Mouse (Mus musculus): ENCODE measurements around the gene Rasgrf1. TPM values are rescaled to one million over a fixed set of nuclear protein-coding genes. Genes with fewer than 3 reads are reported as not detected.

Gene Rasgrf1
- polyA plus RNA-seq, 1 experiment from 2014 or later = 0.24 TPM

DNA sequence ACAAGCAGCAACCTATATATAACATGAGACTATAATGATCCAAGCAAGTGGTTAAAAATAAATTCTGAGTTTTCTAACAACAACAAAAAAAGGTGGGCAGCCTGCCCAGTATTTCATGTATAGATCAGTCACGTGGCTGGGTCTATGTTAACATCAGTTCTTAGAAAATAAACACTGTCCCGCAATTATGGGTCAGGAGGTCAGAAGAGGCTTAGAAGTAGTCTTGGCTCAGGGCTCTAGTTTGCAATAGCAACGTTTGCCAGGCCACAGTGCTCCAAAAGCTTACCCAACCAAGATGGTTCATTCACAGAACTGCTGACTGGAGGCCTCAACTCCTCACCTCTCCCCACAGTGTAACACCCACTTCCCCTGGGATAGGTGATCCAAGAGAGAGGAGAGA lies 69.5 kb downstream of the Rasgrf1 start:
- WGBS = 38% methylated on average over 3 of the region's 3 CpGs
- DNase-seq (ENCODE audit: low spot score) = no peak
- H3K27me3 ChIP-seq (replicated peaks; ENCODE audit: low read depth, poor library complexity, severe bottlenecking) = no peaks in the 10 kb centered on the region
- no peak overlapping the region for H3K4me3 ChIP-seq
- no peaks in the 10 kb centered on the region for H3K9me3 ChIP-seq
- H3K4me1 ChIP-seq = 0 out of 2 replicates have a peak, but pooled peaks cover 7% of the 10 kb centered on the region
- no peaks in the 10 kb centered on the region for H3K36me3 ChIP-seq (replicated peaks)
- H3K27ac ChIP-seq (replicated peaks) = no peak overlapping the region

DNA sequence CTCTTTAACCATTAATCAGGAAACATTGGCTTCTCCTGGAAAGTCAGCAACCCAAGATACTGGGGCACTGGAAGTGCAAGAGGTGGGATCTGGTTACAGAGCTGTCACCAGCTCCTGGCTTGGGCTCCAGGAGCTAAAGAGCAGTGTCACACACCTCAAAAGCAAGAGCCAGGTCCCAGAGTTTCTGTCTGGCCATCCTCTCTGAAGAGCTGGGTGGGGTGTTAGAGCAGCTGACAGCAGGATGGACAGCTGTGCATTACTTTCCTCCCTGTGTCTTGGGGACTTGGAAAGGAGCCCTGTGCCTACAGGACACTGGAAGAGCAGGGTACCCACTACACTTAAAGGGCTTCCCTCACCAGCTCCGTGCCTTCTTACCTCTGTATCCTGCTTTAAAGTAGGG lies 72.5 kb downstream of the Rasgrf1 start:
- WGBS = 89% methylated on average over 1 of the region's 1 CpGs

DNA sequence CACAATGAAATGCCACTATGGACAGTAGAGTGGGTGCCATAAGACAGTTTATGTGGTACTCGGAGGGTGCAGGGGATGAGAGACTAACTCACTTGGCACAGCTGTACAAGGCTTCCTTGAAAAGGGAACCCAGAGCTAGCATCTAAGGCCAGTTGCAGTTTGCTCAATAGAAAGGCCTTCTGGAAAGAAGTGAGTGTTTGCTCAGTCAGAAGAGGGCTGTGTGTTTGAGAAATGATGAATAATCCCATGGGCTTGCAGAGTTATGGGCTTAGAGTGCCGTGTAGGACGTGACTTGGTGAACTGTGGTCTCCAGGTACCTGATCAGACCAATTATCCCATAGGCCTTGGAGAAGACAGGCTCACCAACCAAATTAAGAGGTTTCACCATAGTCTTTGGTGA lies 78.3 kb downstream of the Rasgrf1 start:
- Histone ChIP-seq H3K27me3 (replicated peaks; ENCODE audit: low read depth, poor library complexity, severe bottlenecking) (no peaks in the 10 kb centered on the region), H3K4me1 (no peaks in the 10 kb centered on the region), H3K4me3 (no peak overlapping the region), H3K9me3 (no peaks in the 10 kb centered on the region), H3K36me3 (replicated peaks) (no peaks in the 10 kb centered on the region), H3K27ac (replicated peaks) (no peak overlapping the region)
- DNase-seq (ENCODE audit: low spot score) = no peak
- 87% methylated on average over 3 of the region's 3 CpGs for WGBS

More for the DNA sequence above, 72.5 kb downstream of the Rasgrf1 start:
- Histone ChIP-seq H3K36me3 (replicated peaks) (no peaks in the 10 kb centered on the region), H3K9me3 (no peaks in the 10 kb centered on the region), H3K27me3 (replicated peaks; ENCODE audit: low read depth, poor library complexity, severe bottlenecking) (no peaks in the 10 kb centered on the region), H3K4me3 (no peak overlapping the region), H3K4me1 (0 out of 2 replicates have a peak, but pooled peaks cover 7% of the 10 kb centered on the region), H3K27ac (replicated peaks) (no peak overlapping the region)
- DNase-seq (ENCODE audit: low spot score) = no peak

DNA sequence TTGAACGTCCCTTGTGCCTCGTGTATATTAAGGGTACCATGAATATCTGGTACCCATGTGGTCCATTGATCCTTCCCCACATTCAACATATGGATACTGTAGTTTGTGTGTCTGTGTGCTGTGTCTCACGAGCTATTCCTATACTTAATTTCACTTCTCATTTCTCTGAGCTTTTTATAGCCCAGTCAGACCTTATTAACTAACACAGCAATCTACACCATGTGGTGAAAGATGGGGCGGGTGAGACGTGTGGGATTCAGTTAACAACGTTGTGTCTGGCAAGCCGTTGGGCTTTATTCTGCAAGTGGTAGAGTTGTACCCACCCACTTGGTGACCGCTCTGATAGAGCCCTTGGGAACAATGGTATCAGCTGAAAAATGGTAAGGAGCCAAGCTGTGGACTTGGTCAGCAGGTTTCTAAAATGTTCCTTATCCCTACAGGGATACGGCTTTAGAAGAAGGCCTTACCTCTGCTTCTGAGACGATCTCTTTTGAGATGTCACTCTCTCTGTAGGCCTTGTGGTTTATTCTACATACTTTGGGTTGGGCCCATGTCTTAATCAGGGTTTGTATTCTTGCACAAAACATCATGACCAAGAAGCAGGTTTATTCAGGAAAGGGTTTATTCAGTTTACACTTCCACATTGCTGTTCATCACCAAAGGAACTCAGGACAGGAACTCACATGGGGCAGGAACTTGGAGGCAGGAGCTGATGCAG lies 79.3 kb downstream of the Rasgrf1 start:
- DNase-seq (ENCODE audit: low spot score) = no peak
- no peaks in the 10 kb centered on the region for H3K27me3 ChIP-seq (replicated peaks; ENCODE audit: low read depth, poor library complexity, severe bottlenecking)
- H3K36me3 ChIP-seq (replicated peaks) = no peaks in the 10 kb centered on the region
- H3K27ac ChIP-seq (replicated peaks) = no peak overlapping the region
- no peaks in the 10 kb centered on the region for H3K9me3 ChIP-seq
- no peaks in the 10 kb centered on the region for H3K4me1 ChIP-seq
- WGBS = 90% methylated on average over 10 of the region's 10 CpGs
- no peak overlapping the region for H3K4me3 ChIP-seq

DNA sequence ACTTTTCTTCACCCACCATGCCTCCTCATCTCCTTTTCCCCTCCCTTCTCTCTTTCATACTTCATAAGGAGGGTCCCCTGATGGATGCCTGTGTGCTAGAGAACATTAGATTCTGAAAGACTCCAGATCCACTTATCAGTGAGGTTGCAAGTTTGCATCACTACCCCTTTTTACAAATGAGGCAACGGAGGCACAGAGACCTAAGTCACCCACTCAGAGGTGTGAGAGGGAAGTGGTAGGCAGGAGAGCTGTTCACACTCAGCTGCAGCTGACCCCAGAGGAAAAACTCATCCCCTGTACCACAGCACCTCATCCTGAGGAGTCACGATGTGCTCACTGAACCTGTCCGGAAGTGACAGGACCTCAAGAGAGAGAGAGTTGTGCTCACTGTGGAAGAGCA lies 96.7 kb downstream of the Rasgrf1 start:
- no peak overlapping the region for H3K4me3 ChIP-seq
- no peak overlapping the region for H3K27ac ChIP-seq (replicated peaks)
- H3K27me3 ChIP-seq (replicated peaks; ENCODE audit: low read depth, poor library complexity, severe bottlenecking) = no peaks in the 10 kb centered on the region
- H3K9me3 ChIP-seq = no peaks in the 10 kb centered on the region
- no peak for DNase-seq (ENCODE audit: low spot score)
- WGBS = 88% methylated on average over 3 of the region's 3 CpGs
- no peaks in the 10 kb centered on the region for H3K4me1 ChIP-seq
- no peaks in the 10 kb centered on the region for H3K36me3 ChIP-seq (replicated peaks)

DNA sequence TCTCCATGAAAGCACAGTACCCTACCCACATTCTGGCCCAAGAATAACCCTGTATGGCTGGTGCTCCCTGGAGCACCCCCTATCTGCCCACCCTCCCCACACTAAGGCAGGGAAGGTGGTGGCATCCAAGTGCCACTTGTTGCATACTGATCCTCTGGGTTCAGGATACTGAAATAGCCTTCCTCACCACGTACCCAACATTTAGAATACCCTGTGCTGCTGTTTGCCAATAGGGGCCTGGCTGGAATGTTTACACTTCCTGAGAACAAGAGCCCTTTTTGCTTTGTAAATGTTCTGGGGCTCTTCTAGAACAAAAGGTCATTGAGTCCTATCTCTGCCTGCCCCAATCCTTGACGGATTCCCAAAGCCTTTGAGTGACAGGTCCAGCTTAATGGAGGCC lies 97.4 kb downstream of the Rasgrf1 start:
- Histone ChIP-seq H3K4me1 (no peaks in the 10 kb centered on the region), H3K4me3 (no peak overlapping the region), H3K36me3 (replicated peaks) (no peaks in the 10 kb centered on the region), H3K27me3 (replicated peaks; ENCODE audit: low read depth, poor library complexity, severe bottlenecking) (no peaks in the 10 kb centered on the region), H3K27ac (replicated peaks) (no peak overlapping the region), H3K9me3 (no peaks in the 10 kb centered on the region)
- WGBS = 17% methylated on average over 2 of the region's 2 CpGs
- no peak for DNase-seq (ENCODE audit: low spot score)

DNA sequence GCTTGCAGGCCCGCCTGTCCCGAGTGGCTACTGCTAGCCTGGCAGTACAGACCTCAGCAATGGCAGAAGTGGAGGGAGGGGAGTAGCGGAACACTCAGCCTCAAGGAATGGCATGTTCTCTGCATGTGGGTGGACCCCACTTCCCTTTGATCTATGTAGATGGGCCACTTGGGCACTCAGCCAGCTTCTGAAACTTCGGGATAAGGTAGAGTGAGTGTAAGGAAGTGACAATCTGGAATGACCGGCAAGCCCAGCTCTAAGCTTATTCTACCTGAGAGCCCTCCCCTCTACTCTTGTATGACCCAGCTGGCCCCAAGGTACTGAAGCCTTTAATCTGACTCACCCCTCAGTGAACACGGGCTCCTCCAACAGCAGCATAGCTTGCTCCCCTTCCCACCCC lies 98.4 kb downstream of the Rasgrf1 start:
- no peak for DNase-seq (ENCODE audit: low spot score)
- WGBS = 91% methylated on average over 6 of the region's 6 CpGs
- Histone ChIP-seq H3K27me3 (replicated peaks; ENCODE audit: low read depth, poor library complexity, severe bottlenecking) (no peaks in the 10 kb centered on the region), H3K36me3 (replicated peaks) (no peaks in the 10 kb centered on the region), H3K27ac (replicated peaks) (no peak overlapping the region), H3K4me1 (no peaks in the 10 kb centered on the region), H3K9me3 (no peaks in the 10 kb centered on the region), H3K4me3 (no peak overlapping the region)

DNA sequence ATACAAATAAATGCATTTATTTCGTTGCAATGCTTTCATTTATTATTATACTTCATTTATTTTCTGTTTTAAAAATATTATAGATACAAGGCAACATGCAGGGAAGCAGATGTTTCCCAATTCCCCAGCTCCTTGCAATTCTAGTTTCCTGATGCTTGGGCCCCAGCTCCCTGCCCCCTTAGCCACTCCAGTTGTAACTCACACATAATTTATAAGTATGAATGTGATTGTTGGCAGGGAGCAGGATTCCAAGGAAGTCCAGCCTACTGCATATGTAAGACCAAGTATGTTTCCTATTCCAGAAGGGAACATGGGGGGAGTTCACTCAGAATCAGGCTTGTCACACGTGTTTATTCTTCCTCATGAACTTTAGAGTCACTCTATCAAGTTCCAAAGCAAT lies 102.1 kb downstream of the Rasgrf1 start:
- Histone ChIP-seq H3K36me3 (replicated peaks) (no peaks in the 10 kb centered on the region), H3K4me3 (no peak overlapping the region), H3K4me1 (no peaks in the 10 kb centered on the region), H3K27ac (replicated peaks) (no peak overlapping the region), H3K9me3 (no peaks in the 10 kb centered on the region), H3K27me3 (replicated peaks; ENCODE audit: low read depth, poor library complexity, severe bottlenecking) (no peaks in the 10 kb centered on the region)
- WGBS = 68% methylated on average over 2 of the region's 2 CpGs
- DNase-seq (ENCODE audit: low spot score) = no peak

DNA sequence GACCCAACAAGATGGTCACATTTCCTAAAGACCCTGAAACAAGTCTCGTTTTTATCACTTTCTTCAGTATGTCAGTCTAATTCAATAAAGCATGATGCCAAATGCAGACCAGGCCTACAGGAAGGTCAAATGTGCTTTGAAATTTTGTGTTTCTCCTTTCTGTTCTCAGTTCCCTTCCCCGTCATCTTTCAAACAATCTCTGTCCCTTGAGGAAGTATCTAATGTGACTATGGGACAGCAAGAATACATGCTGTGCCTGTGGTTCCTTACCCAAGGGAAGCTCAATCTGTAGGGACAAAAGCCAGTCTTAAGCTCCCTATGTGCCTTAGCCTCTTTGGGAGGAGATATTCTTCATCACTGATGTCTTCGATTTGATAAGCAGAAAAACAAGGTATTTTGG lies 104.9 kb downstream of the Rasgrf1 start:
- WGBS = 85% methylated on average over 3 of the region's 3 CpGs
- no peaks in the 10 kb centered on the region for H3K27me3 ChIP-seq (replicated peaks; ENCODE audit: low read depth, poor library complexity, severe bottlenecking)
- H3K9me3 ChIP-seq = no peaks in the 10 kb centered on the region
- no peak for DNase-seq (ENCODE audit: low spot score)
- H3K4me1 ChIP-seq = no peaks in the 10 kb centered on the region
- H3K4me3 ChIP-seq = no peak overlapping the region
- H3K27ac ChIP-seq (replicated peaks) = no peak overlapping the region
- H3K36me3 ChIP-seq (replicated peaks) = no peaks in the 10 kb centered on the region

DNA sequence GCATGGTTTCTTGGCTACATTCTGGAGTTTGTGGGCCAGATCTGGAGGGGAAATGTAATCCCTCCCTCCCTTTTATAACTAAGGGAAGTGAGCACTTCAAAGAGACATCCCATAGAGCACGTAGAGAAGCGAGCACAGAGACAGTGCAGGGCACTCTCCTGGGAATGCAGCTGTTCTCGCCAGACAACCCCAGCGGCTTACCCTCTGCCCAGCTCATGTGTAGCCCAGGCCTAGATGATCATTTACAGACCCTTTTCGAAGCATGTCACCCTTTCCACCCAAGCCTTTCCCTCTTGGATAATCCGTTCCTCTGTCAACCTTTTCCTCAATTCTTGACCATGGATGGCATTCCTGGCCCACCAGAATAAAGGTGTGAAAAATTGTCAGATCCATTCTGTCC lies 106.5 kb downstream of the Rasgrf1 start:
- Histone ChIP-seq H3K9me3 (no peaks in the 10 kb centered on the region), H3K36me3 (replicated peaks) (no peaks in the 10 kb centered on the region), H3K27ac (replicated peaks) (no peak overlapping the region), H3K4me3 (no peak overlapping the region), H3K4me1 (no peaks in the 10 kb centered on the region), H3K27me3 (replicated peaks; ENCODE audit: low read depth, poor library complexity, severe bottlenecking) (no peaks in the 10 kb centered on the region)
- 83% methylated on average over 6 of the region's 6 CpGs for WGBS
- no peak for DNase-seq (ENCODE audit: low spot score)

DNA sequence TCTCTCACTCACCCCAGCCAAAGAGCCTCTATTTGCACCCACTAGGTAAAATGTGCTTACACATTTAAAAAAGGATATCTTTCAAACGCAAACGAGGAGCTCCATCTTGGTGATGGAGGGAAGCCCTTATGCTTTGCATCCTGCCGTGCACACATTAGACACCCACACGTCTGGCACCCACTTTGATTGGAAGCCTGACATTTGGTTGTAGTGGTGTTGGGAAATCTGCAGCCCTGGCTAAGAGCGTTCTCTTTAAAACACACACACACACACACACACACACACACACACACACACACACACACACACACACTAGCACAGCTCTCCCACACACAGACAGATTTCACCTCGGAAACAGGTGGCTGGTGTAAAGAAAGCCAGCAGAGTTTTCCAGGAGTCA lies 111.2 kb downstream of the Rasgrf1 start:
- no peaks in the 10 kb centered on the region for H3K9me3 ChIP-seq
- no peak overlapping the region for H3K4me3 ChIP-seq
- H3K4me1 ChIP-seq = no peaks in the 10 kb centered on the region
- no peak for DNase-seq (ENCODE audit: low spot score)
- H3K27me3 ChIP-seq (replicated peaks; ENCODE audit: low read depth, poor library complexity, severe bottlenecking) = no peaks in the 10 kb centered on the region
- no peak overlapping the region for H3K27ac ChIP-seq (replicated peaks)
- 84% methylated on average over 6 of the region's 6 CpGs for WGBS
- no peaks in the 10 kb centered on the region for H3K36me3 ChIP-seq (replicated peaks)

DNA sequence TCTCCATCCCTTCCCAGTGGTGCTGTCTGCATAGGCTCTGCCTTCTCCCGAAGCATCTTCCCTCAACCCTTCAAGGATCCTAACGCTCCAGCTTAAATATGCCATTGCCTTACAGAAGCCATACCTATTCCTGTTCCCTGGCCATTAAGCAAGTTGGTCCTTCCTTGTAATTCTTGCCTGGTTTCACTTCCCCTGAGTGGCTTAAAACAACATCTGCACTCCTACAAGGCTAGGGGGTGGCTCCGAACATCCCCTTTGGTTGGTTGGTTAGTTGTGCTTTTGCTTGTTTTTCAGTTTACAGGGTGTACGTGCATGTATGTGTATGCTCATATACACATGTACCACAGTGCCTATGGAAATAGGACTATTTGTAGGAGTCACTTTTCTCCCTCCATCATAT lies 111.7 kb downstream of the Rasgrf1 start:
- no peaks in the 10 kb centered on the region for H3K4me1 ChIP-seq
- H3K4me3 ChIP-seq = no peak overlapping the region
- no peak for DNase-seq (ENCODE audit: low spot score)
- no peaks in the 10 kb centered on the region for H3K9me3 ChIP-seq
- H3K36me3 ChIP-seq (replicated peaks) = no peaks in the 10 kb centered on the region
- H3K27me3 ChIP-seq (replicated peaks; ENCODE audit: low read depth, poor library complexity, severe bottlenecking) = no peaks in the 10 kb centered on the region
- no peak overlapping the region for H3K27ac ChIP-seq (replicated peaks)
- WGBS = 89% methylated on average over 4 of the region's 4 CpGs

DNA sequence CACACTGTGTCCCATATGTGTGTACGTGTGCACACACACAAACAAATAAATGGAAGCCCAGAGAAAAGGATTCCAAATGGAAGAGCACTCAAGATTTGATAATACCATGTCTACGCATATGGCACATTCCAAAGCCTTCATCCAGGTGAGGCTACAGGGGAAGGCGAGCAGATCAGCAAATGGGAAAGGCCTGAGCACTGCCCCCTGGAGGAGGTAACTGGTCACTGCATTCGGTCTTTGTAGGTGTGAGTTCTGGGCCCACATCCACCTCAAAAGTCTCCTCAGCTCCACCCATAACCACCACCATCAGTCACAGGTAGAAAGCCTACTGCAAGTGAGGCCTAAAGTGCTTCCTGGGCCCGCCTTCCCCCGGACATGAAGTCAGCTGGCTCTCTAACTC lies 118.0 kb downstream of the Rasgrf1 start:
- H3K36me3 ChIP-seq (replicated peaks) = no peaks in the 10 kb centered on the region
- H3K9me3 ChIP-seq = no peaks in the 10 kb centered on the region
- no peaks in the 10 kb centered on the region for H3K4me1 ChIP-seq
- no peak overlapping the region for H3K4me3 ChIP-seq
- no peak overlapping the region for H3K27ac ChIP-seq (replicated peaks)
- H3K27me3 ChIP-seq (replicated peaks; ENCODE audit: low read depth, poor library complexity, severe bottlenecking) = no peaks in the 10 kb centered on the region
- WGBS = 89% methylated on average over 6 of the region's 6 CpGs
- DNase-seq (ENCODE audit: low spot score) = no peak
